ENCODE assay signal across 11 mouse cellular contexts in genomic region chr4:137510021-137510696, GRCm38 (mm10). TPM values are rescaled to one million over a fixed set of nuclear protein-coding genes. Genes with fewer than 3 reads are reported as not detected.
DNase-seq lines count a peak whose midpoint lies in the region; ATAC-seq and TF ChIP-seq lines count a peak whose summit lies in the region.
"Had no signal": no experiment of that assay in that cellular context is flagged by ENCODE, and none has a peak within 500 bp of the region (broad histone marks: within the 10 kb centered on the region; RNA-seq: fewer than 3 reads in every experiment).

No protein-coding gene starts in this region.

- H3K27ac ChIP-seq in embryonic facial prominence, embryonic 13.5 days: no peak overlapping the region
- no peak overlapping the region for H3K27ac ChIP-seq in layer of hippocampus, adult 2 months
- H3K27ac ChIP-seq: liver, embryonic 13.5 days; stomach, postnatal 0 days had no signal

- H3K9ac ChIP-seq in embryonic facial prominence, embryonic 13.5 days: no peak overlapping the region
- H3K9ac ChIP-seq: liver, embryonic 13.5 days had no signal

- no peak overlapping the region for H3K4me2 ChIP-seq in embryonic facial prominence, embryonic 13.5 days
- H3K4me2 ChIP-seq: liver, embryonic 13.5 days had no signal

- H3K9me3 ChIP-seq in embryonic facial prominence, embryonic 13.5 days: no peaks in the 10 kb centered on the region
- H3K9me3 ChIP-seq: liver, embryonic 13.5 days had no signal

- no peak for TF ChIP-seq CTCF in brain, embryonic 14.5 days (IDR thresholded peaks at IDR 0.05; ENCODE audit: borderline replicate concordance, extremely low read depth, insufficient read depth, insufficient read length)
- TF ChIP-seq CTCF in layer of hippocampus, adult 2 months (conservative IDR thresholded peaks at IDR 0.05): no peak

- peak; percentile 37 for DNase-seq in left cerebral cortex, postnatal 4 days
- no peak for DNase-seq in left cerebral cortex, adult 9 months (ENCODE audit: low spot score in 2 of 2)
- peak; percentile 81 for DNase-seq in brain, embryonic 14.5 days (ENCODE audit: low read depth)
- DNase-seq in kidney, postnatal 10 days: peak; percentile 69
- DNase-seq in layer of hippocampus, adult 8-10 months (ENCODE audit: low spot score in 2 of 2): no peak
- DNase-seq in layer of hippocampus, adult 2 months (ENCODE audit: low spot score in 2 of 2): no peak
- DNase-seq: cerebellum, postnatal 36 days; liver, embryonic 13.5 days had no signal

- 88% methylated on average over 15 of the region's 15 CpGs for WGBS in embryonic facial prominence, embryonic 13.5 days

- no peak for TF ChIP-seq POLR2A in brain, embryonic 14.5 days (IDR thresholded peaks at IDR 0.05; ENCODE audit: borderline replicate concordance, extremely low read depth, insufficient read depth, insufficient read length, poor library complexity, severe bottlenecking)

- H3K4me3 ChIP-seq in embryonic facial prominence, embryonic 13.5 days: no peak overlapping the region
- no peak overlapping the region for H3K4me3 ChIP-seq in layer of hippocampus, adult 2 months
- H3K4me3 ChIP-seq: liver, embryonic 13.5 days had no signal

- H3K36me3 ChIP-seq in embryonic facial prominence, embryonic 13.5 days: peaks cover 84% of the 10 kb centered on the region
- H3K36me3 ChIP-seq: liver, embryonic 13.5 days had no signal

- no peaks in the 10 kb centered on the region for H3K27me3 ChIP-seq in embryonic facial prominence, embryonic 13.5 days
- H3K27me3 ChIP-seq: liver, embryonic 13.5 days had no signal

- intact Hi-C loops in left cerebral cortex, postnatal 4 days (cut with DNase I): no loop called here

- H3K4me1 ChIP-seq in embryonic facial prominence, embryonic 13.5 days: no peaks in the 10 kb centered on the region
- H3K4me1 ChIP-seq: liver, embryonic 13.5 days had no signal

- ATAC-seq in embryonic facial prominence, embryonic 13.5 days (ENCODE audit: insufficient number of reproducible peaks, insufficient read depth, low FRiP score, low TSS enrichment, low read depth): peak; percentile 13; the same call in 1 of the 2 replicates

RNA-seq across cellular contexts. Expression of gene Hspg2, which starts 41.6 kb away (rescaled TPM):
- total RNA-seq in left cerebral cortex, postnatal 4 days (2021): 10 to 100 TPM; 14.9 to 15.0 TPM
- polyA plus RNA-seq in brain, embryonic 14.5 days (2012; rRNA removed): 3.9 and 16.9 TPM in 2 replicates
- polyA plus RNA-seq in embryonic facial prominence, embryonic 13.5 days (2015; fragmentation: Nextera tagmentation; extraction: Ambion mirVana): 28.2 and 30.0 TPM in 2 replicates
- total RNA-seq in layer of hippocampus, adult 8-10 months (2022): 1 to 10 TPM; 4.2 to 6.1 (median 5.6) TPM
- total RNA-seq in layer of hippocampus, adult 2 months (2021): 1 to 10 TPM; 4.0 to 5.2 TPM

RNA-seq across cellular contexts. Expression of gene 1700013G24Rik, which starts 57.1 kb away (rescaled TPM):
- total RNA-seq in left cerebral cortex, postnatal 4 days (2021): not detected
- not detected in 2 replicates for polyA plus RNA-seq in brain, embryonic 14.5 days (2012; rRNA removed)
- not detected in 2 replicates for polyA plus RNA-seq in embryonic facial prominence, embryonic 13.5 days (2015; fragmentation: Nextera tagmentation; extraction: Ambion mirVana)
- not detected for total RNA-seq in layer of hippocampus, adult 8-10 months (2022)
- not detected for total RNA-seq in layer of hippocampus, adult 2 months (2021)
- polyA plus RNA-seq: heart, postnatal 0 days; liver, embryonic 13.5 days; stomach, postnatal 0 days had no signal

Comparison
In these comparisons a context has a peak if more than half of its experiments do, and no peak if none do; other contexts are left out.
1. DNase-seq: peak in left cerebral cortex, postnatal 4 days (single experiment), brain, embryonic 14.5 days (single experiment) and kidney, postnatal 10 days (single experiment); none in left cerebral cortex, adult 9 months (0 of 2), layer of hippocampus, adult 8-10 months (0 of 2) and layer of hippocampus, adult 2 months (0 of 2).